Mouse (Mus musculus) right cerebral cortex, postnatal 4 days (tissue): ENCODE results near the gene Aoc1.

Experiments
- DNase-seq: peaks from one replicate; pipeline ENCODE4 v3.0.0-alpha.2; 2022

The Aoc1 gene

DNA sequence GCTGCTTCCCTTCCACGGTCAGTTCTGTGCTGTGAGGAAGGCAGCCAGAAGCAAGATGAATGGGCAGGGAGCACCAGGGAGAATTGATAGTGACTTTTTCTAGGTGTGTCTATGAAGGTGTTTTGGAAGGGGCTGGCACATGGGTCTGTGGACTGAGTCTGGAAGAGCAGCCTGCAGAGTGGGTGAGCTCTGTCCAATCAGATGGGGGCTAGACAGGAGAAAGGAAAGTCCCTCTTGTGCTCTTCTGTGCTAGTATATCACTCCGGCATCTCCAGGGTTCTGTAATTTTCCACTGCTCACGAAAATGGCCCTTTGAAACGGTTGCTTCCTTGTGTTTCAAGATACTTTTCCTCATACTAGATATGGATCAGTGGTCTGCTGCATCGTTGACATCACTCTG, at the start of gene Aoc1:
TSS of gene Aoc1 (plus strand) at position 301 of the 400 bp plus-strand sequence.
- DNase-seq, result no peak

GRCm38 (mm10) chr6:48825016-48825415, 47.7 kb upstream of the Aoc1 start:
- DNase-seq, result no peak

DNA sequence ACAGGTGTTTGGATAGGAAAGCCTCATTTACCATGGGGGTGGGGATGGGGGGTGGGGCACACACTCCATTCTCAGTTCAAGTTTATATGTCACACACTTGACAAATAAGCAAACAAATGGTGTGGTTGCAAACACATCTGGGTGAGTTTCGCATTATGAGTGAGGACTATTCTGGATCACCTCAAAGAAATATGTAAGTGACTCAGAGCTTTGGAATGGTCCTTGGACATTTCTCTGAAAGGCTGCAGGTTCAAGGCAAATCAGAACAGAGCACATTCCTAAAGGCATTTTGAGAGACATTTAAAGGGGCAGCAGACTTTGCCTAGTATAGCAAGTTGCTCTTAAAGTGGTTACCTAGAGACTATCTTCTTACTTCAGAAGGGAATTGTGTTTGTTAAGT, 43.7 kb upstream of the Aoc1 start:
- no peak for DNase-seq

- DNase-seq, result no peak
Observed at GRCm38 (mm10) chr6:48829651-48830050, 43.0 kb upstream of the Aoc1 start.

GRCm38 (mm10) chr6:48830241-48830640, 42.5 kb upstream of the Aoc1 start:
- no peak for DNase-seq

DNA sequence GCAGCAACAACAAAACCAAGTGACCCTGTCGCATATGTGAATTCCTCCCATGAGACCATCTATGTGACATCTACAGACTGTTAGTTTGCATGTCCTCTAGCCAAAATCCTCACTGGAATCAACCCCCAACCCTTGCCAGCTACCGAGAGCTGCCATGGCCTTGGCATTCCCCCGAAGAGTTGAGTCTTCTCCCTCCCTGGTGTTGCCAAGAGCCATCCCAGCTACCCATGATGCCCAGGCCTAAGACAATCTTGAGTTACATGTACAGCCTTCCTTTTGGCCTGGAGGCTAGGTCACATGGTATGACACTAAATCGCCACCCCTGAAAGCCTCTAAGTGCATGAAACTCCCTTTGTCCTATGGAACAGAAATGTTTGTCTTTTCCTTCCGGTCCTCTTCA, 41.6 kb upstream of the Aoc1 start:
- DNase-seq, result no peak

GRCm38 (mm10) chr6:48832426-48832825, 40.3 kb upstream of the Aoc1 start:
- no peak for DNase-seq

GRCm38 (mm10) chr6:48833515-48833914, 39.2 kb upstream of the Aoc1 start:
- no peak for DNase-seq

GRCm38 (mm10) chr6:48835241-48835640, 37.5 kb upstream of the Aoc1 start:
- no peak for DNase-seq

GRCm38 (mm10) chr6:48836146-48836545, 36.5 kb upstream of the Aoc1 start:
- DNase-seq, result no peak

DNA sequence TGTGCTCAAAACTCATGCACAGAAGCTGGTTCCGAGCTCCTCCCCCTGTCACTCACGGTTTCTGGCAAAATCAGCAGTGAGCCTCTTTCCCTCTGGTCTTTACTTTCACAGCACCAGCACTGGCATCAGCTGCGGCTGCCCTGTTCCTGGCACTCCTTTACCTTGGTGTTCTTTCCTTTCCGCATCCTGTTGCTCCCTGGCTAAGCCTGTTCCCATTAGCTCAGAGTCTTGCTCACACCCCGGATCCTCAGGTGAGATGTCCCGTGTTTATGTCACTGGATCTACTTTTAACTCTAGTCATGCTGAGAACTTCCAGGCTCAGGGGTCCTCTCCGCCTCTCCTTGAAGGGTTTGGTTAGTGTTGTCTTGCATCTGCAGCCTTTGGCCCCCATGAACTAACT, 35.2 kb upstream of the Aoc1 start:
- DNase-seq, result no peak

GRCm38 (mm10) chr6:48838321-48839080, 34.2 kb upstream of the Aoc1 start:
- no peak for DNase-seq

- peak; percentile 40 for DNase-seq
Observed at GRCm38 (mm10) chr6:48840371-48840969, 32.2 kb upstream of the Aoc1 start, which contains the start of gene Tmem176a. Gene Tmem176a (plus strand): TSS chr6:48840919.

DNA sequence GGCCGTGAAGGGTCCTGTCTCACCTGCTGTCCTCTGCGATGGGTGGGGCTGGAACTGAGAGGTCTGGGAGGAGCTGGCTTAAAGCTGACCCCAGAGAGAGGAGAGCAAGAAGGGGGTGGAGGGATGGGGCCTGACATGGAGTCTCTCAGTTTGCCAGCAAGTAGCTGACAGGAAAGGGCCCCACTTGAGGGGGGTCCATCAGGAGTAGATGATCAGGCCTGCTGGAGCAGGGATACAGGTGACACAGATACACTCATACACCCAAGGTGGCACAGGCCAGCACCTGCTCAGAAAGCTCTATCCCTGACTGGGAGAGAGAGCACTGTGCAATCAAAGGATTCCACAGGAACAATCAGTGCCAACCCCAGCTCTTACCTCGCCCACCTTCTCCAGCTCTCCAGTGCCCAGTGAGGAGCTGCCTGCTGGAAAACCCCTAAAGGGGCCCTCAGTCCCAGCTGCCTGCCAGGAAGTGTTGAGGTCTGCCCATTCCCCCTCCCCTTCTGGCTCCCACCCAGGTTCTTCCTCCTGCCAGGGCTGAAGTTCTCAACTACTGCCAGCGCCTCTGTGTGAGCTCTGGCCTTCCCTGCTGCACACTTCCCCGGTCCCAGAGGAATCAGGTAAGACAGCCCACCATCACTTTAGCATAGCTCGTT, 31.6 kb upstream of the Aoc1 start, which contains the start of gene Tmem176b:
TSS of gene Tmem176b (minus strand) at position 524 of the 653 bp plus-strand sequence.
- peak; percentile 81 for DNase-seq

DNA sequence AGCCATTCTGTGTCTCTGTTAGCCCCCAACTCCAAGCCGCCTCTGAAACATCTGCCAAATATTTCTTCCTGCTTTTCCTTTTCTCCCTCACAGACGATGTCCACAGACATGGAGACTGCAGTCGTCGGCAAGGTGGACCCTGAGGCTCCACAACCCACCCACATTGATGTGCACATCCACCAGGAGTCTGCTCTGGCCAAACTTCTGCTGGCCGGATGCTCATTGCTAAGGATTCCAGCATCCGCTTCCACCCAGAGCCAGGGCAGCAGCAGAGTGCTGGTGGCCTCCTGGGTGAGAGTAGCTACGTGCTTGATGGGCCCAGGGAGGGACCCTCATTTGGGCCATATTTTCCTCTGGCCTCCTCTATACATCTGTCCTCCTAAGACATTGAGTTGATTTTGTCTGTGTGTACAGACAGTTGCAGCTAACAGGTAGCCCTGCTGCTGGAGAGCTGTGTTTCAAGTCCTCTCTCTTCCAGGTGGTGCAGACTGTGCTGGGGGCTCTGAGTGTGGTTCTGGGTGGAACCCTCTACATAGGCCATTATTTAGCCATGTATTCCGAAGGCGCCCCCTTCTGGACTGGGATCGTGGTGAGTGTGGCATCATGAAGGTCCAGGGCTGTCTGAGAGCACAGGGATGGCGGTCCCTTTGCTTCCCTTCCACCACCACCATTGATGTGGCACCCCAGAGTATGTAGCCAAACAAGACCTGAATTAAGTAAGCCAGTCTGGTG, 30.4 kb upstream of the Aoc1 start:
- DNase-seq, result peak; percentile 17

DNA sequence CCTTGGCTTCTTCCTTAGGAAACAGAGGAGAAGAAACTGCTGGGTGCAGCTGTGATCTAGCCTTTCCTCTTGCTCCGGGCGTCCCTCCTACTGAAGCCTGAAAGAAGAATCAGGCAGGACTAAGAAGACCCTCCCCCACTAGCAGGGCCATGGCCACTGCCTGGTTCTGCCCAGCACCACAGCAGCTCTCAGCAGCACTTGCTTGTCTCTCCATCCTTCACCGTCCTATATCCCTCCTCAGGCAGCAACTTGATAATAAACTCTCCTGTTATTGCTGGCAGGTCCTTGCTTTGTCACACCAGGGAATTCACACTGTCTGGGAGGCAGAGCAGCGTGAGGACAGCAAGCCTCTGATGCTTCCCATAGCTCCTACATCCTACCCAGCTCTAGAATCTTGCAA, 27.6 kb upstream of the Aoc1 start:
- DNase-seq, result no peak

GRCm38 (mm10) chr6:48851820-48852491, 20.7 kb upstream of the Aoc1 start:
- no peak for DNase-seq

GRCm38 (mm10) chr6:48854155-48854554, 18.5 kb upstream of the Aoc1 start:
- DNase-seq, result no peak

DNA sequence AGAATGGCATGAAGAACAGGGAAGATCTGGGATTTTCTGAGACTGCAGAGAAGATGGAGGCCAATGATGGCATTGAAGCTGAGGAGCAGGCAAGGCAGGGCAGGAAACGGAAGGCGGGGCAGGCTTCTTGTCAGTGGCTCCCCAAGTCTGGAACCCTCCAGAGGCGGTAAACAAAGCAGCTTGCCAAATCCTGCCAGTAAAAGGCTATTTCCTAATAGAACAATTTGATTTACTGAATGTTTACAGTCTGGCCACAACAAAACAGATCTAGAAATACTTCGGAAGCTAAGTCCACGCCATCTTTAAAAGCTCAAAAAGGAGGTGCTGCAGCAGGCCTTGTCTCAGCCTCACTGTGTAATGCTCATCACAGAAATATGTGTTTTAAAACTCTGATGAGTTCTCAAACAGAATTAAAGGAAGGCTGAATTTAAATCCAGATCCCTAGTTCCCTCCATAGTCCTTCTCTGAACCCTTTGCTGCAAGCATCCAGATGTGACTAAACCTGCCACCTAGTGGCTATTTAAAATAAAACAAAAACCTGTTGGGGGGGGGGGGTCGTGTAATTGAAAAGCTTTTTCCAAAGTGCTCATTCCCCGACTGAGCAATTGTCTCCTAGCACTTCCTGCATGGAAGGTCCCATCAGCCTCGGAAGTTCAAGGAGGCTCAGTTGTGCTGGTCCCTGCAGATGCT, 14.9 kb upstream of the Aoc1 start:
- no peak for DNase-seq

- peak; percentile 70 for DNase-seq
Observed at GRCm38 (mm10) chr6:48860130-48860815, 12.4 kb upstream of the Aoc1 start.

- no peak for DNase-seq
Observed at GRCm38 (mm10) chr6:48860851-48861250, 11.8 kb upstream of the Aoc1 start.
